Mouse (Mus musculus) ES-CJ7 (cell line): ENCODE measurements at regions not wholly inside any gene's neighbourhood (a gene's known extent, or its start where the extent isn't known, plus 50 kb on each side); places are given as distances from the start of the nearest gene placed in this dataset.
"Not testable (repeated sequence)": the region's sequence is repeated elsewhere in the genome, so short reads cannot be mapped to it uniquely, and the experiment has no call there.

Experiments
- DNase-seq: peaks from one replicate; pipeline ENCODE4 v3.0.0; 2011; ENCODE audit warnings: low read depth, low spot score

DNA sequence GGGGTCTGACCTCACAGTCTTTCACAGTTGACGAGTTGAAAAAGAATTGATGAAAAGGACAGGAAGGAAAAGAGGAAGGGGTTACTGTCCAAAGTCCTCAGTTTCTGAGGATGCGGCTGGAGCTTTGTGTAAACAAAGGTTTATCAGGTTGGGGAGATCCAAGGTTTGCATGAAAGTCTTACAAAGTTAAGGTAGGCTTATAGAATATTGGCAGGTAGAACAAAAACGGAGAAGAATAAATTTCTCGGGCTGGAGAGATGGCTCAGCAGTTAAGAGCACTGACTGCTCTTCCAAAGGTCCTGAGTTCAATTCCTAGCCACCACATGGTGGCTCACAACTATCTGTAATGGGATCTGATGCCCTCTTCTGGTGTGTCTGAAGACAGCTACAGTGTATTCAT lies 60.9 kb upstream of the Acpp start:
- DNase-seq: not testable (repeated sequence)

- no peak for DNase-seq
These were observed 50.3 kb upstream of the Acpp start for GRCm38 (mm10) chr9:104387805-104388204.
